Mouse (Mus musculus) cerebellum, adult 11 months (tissue): ENCODE measurements at regions not wholly inside any gene's neighbourhood (a gene's known extent, or its start where the extent isn't known, plus 50 kb on each side); places are given as distances from the start of the nearest gene placed in this dataset.

Experiments used
- DNase-seq: peaks from one replicate; pipeline ENCODE4 v3.0.0; 2022

- no peak for DNase-seq
These were observed 167.0 kb upstream of the Adgrl2 start for GRCm38 (mm10) chr3:149157381-149157780.

GRCm38 (mm10) chr3:149152312-149152711, 162.0 kb upstream of the Adgrl2 start:
- DNase-seq, result no peak

GRCm38 (mm10) chr3:149150796-149151195, 160.4 kb upstream of the Adgrl2 start:
- no peak for DNase-seq

GRCm38 (mm10) chr3:149148608-149149007, 158.3 kb upstream of the Adgrl2 start:
- no peak for DNase-seq

- no peak for DNase-seq
These were observed 157.6 kb upstream of the Adgrl2 start for GRCm38 (mm10) chr3:149147916-149148315.

GRCm38 (mm10) chr3:149146673-149147072, 156.3 kb upstream of the Adgrl2 start:
- DNase-seq, result no peak

GRCm38 (mm10) chr3:149140461-149140860, 150.1 kb upstream of the Adgrl2 start:
- no peak for DNase-seq

GRCm38 (mm10) chr3:149134028-149134938, 143.9 kb upstream of the Adgrl2 start:
- DNase-seq, result no peak

- no peak for DNase-seq
These were observed 128.5 kb upstream of the Adgrl2 start for GRCm38 (mm10) chr3:149118806-149119205.

- DNase-seq, result no peak
These were observed 127.3 kb upstream of the Adgrl2 start for GRCm38 (mm10) chr3:149117684-149118056.

- DNase-seq, result no peak
These were observed 126.8 kb upstream of the Adgrl2 start for GRCm38 (mm10) chr3:149117018-149117683.

- no peak for DNase-seq
These were observed 126.2 kb upstream of the Adgrl2 start for GRCm38 (mm10) chr3:149116604-149117003.

GRCm38 (mm10) chr3:149115901-149116300, 125.5 kb upstream of the Adgrl2 start:
- no peak for DNase-seq

- DNase-seq, result no peak
These were observed 122.5 kb upstream of the Adgrl2 start for GRCm38 (mm10) chr3:149112878-149113277.

- DNase-seq, result no peak
These were observed 121.4 kb upstream of the Adgrl2 start for GRCm38 (mm10) chr3:149111529-149112439.

- DNase-seq, result no peak
These were observed 120.5 kb upstream of the Adgrl2 start for GRCm38 (mm10) chr3:149110831-149111230.

- no peak for DNase-seq
These were observed 115.5 kb upstream of the Adgrl2 start for GRCm38 (mm10) chr3:149105709-149106450.

- DNase-seq, result no peak
These were observed 114.8 kb upstream of the Adgrl2 start for GRCm38 (mm10) chr3:149105181-149105580.

- no peak for DNase-seq
These were observed 113.7 kb upstream of the Adgrl2 start for GRCm38 (mm10) chr3:149104080-149104479.

GRCm38 (mm10) chr3:149103469-149103868, 113.1 kb upstream of the Adgrl2 start:
- no peak for DNase-seq

GRCm38 (mm10) chr3:149102846-149103245, 112.5 kb upstream of the Adgrl2 start:
- DNase-seq, result no peak

- DNase-seq, result no peak
These were observed 111.4 kb upstream of the Adgrl2 start for GRCm38 (mm10) chr3:149101785-149102184.
